Mouse (Mus musculus) liver, adult 2 months (tissue): ENCODE data around the gene Prkcz. TPM values are rescaled to one million over a fixed set of nuclear protein-coding genes. Genes with fewer than 3 reads are reported as not detected.
A peak's percentile ranks its signal among the peaks of the same experiment; 100 is the strongest.

Source experiments
- DNase-seq: peaks from one replicate; pipeline ENCODE4 v3.0.0-alpha.2; 2011; ENCODE audit warnings: low read depth, low spot score; ENCODE audit errors: extremely low read depth
- H3K27ac ChIP-seq: fragments of 200-500 bp; replicated peaks from 2 replicates; pipeline ENCODE4 v1.5.1; 2012; ENCODE audit warnings: low read depth, mild to moderate bottlenecking, control low read depth, inconsistent platforms, low read length; ENCODE audit not compliant: insufficient read depth
- H3K27me3 ChIP-seq: fragments of 200-500 bp; 2 replicates; pipeline ENCODE4 v1.6.1; 2012; ENCODE audit warnings: mild to moderate bottlenecking, moderate library complexity, low read length, inconsistent platforms; ENCODE audit not compliant: control insufficient read depth, insufficient read depth
- H3K36me3 ChIP-seq: fragments of 200-500 bp; 2 replicates; pipeline ENCODE4 v1.6.1; 2012; ENCODE audit warnings: low read length, inconsistent platforms; ENCODE audit not compliant: control insufficient read depth, insufficient read depth
- H3K4me1 ChIP-seq: fragments of 200-500 bp; 2 replicates; pipeline ENCODE4 v1.6.1; 2011; ENCODE audit warnings: low read length; ENCODE audit not compliant: control insufficient read depth, insufficient read depth
- H3K4me3 ChIP-seq: fragments of 200-500 bp; 2 replicates; pipeline ENCODE4 v1.5.1; 2011; ENCODE audit warnings: low read depth, mild to moderate bottlenecking, control low read depth, low read length, moderate library complexity; ENCODE audit not compliant: insufficient read depth
- H3K79me2 ChIP-seq: fragments of 200-500 bp; 2 replicates; pipeline ENCODE4 v1.6.1; 2012; ENCODE audit warnings: inconsistent platforms, mild to moderate bottlenecking, low read length, moderate library complexity; ENCODE audit not compliant: control insufficient read depth, insufficient read depth
- H3K9ac ChIP-seq: fragments of 200-500 bp; 2 replicates; pipeline ENCODE4 v1.6.1; 2012; ENCODE audit warnings: low read depth, mild to moderate bottlenecking, control low read depth, inconsistent platforms, low read length
- CTCF ChIP-seq: fragments of 200-500 bp; IDR thresholded peaks from 2 replicates; pipeline ENCODE4 v1.5.1; 2011; ENCODE audit warnings: low read depth, low read length, control low read depth
- POLR2A ChIP-seq: fragments of 200-500 bp; IDR thresholded peaks from 2 replicates; pipeline ENCODE4 v1.6.1; 2011; ENCODE audit warnings: low read length, control low read depth; ENCODE audit not compliant: insufficient read depth; ENCODE audit errors: extremely low read depth
- WGBS: fragments of 180-500 bp; shearing (Covaris S2); methylation state at CpG from one replicate; pipeline ENCODE4 v1.1.7; 2018; 5-methylcytosine and 5-hydroxymethylcytosine counted together
- polyA plus RNA-seq: library from polyadenylated mRNA; depleted of rRNA; stranded (reverse); fragments of >200 nt; gene quantifications from 2 replicates; pipeline ENCODE4 v1.2.3, GENCODE M21; 2012
- total RNA-seq: library from RNA; depleted of rRNA; stranded (reverse); fragments of >200 nt; gene quantifications from 2 replicates; pipeline ENCODE4 v1.2.3, GENCODE M21; 2014

Gene Prkcz
- total and polyA plus RNA-seq, 2 experiments: 11.4 to 18.3 TPM

DNA sequence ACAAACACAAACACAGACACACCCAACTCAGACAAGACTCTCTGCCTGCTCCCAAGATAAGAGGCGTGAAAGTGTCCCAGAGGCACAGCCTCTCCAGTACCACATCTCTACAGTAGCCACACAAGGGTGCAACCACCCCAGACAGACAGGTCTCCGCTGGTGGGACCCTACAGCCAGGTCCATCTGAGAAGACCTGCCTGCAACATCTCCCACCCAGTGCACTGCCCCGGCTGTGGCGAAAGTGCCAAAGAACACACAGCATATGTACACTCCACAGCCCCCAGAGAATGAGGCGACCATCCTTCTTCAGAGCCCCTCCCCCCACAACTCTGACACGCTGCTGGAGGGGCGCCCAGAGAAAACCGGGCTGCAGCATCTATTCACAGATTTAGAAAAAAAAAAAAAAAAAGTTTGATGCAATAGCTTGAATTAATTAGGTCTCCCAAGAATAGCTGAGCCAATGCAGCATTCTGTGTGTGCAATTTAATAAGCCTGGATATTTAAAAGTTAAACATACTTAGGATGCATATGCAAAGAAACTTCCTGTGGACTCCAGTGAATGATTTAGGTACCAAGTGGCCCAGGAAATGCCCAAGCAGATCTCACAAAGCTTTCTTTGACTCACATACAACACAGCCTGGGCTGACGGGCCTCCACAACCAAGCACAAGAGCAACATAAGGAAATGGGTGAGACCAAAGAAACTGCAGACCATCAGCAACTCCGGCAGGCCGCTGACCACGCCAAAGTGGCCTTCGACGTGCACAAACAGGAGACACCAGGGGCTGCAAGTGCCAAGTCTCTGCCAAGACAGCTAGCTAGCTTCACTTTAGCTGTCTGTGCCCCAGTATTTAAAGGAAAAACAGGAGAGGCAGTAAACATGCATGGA, 140.7 kb downstream of the Prkcz start:
- Histone ChIP-seq H3K4me1 (peaks cover 54% of the 10 kb centered on the region), H3K27ac (peak overlapping the region; percentile 2), H3K27me3 (no peaks in the 10 kb centered on the region)

DNA sequence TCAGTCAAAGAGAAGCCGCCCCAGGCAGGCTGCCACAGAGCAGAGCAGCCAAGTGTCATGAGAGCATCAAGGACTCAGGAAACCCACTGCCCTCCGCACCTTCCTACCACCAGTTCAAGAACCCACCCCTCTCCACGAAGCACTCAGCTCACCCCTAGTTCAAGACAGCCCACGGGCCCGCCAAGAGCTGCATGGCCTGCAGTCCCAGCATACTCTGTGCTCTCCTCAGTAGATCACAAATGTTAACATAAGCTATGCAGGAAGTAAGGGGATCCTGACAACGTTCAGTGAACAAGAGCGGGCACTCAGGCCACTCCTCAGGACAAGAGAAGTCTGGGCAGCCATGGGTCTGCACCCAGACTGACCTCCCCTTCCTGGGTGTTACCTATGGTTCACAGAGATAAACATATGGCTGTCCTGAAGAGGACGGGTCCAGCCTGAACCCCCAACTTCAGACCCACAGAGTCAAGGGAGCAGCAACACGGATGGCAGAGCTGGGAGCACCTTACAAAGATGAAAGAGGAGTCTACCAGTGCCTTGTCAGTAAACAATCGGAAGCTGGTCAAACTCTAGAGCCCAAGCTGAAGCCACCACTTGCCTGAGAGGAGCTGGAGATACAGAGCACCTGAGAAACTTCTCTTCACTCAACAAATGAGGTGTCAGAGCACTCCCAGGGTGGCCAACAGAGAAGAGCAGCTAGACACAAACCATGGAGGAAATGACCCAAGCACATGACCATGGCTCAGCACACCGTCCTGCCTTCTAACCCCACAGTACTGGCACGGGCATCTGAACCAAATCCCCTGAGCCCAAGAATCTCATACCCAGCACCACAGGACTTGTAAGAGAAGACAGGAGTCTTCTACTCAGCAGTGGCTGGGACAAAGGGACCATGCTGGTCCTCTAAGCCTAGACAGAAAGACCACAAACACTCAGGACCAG, 141.6 kb downstream of the Prkcz start:
- no peaks in the 10 kb centered on the region for H3K36me3 ChIP-seq
- no peak overlapping the region for H3K4me3 ChIP-seq
- peaks cover 48% of the 10 kb centered on the region for H3K79me2 ChIP-seq
- 37% methylated on average over 12 of the region's 12 CpGs for WGBS
- DNase-seq: no peak
- no peaks in the 10 kb centered on the region for H3K27me3 ChIP-seq
- no peak overlapping the region for H3K27ac ChIP-seq
- no peak for TF ChIP-seq POLR2A
- TF ChIP-seq CTCF: no peak
- H3K4me1 ChIP-seq: peaks cover 63% of the 10 kb centered on the region
- peak overlapping the region; percentile 46 for H3K9ac ChIP-seq

More for the DNA sequence above, 140.7 kb downstream of the Prkcz start:
- TF ChIP-seq CTCF (no peak), POLR2A (no peak)
- no peak for DNase-seq
- Histone ChIP-seq H3K36me3 (no peaks in the 10 kb centered on the region), H3K4me3 (peak overlapping the region; percentile 75), H3K79me2 (peaks cover 39% of the 10 kb centered on the region), H3K9ac (peak overlapping the region; percentile 75)
- WGBS: 10% methylated on average over 14 of the region's 14 CpGs

DNA sequence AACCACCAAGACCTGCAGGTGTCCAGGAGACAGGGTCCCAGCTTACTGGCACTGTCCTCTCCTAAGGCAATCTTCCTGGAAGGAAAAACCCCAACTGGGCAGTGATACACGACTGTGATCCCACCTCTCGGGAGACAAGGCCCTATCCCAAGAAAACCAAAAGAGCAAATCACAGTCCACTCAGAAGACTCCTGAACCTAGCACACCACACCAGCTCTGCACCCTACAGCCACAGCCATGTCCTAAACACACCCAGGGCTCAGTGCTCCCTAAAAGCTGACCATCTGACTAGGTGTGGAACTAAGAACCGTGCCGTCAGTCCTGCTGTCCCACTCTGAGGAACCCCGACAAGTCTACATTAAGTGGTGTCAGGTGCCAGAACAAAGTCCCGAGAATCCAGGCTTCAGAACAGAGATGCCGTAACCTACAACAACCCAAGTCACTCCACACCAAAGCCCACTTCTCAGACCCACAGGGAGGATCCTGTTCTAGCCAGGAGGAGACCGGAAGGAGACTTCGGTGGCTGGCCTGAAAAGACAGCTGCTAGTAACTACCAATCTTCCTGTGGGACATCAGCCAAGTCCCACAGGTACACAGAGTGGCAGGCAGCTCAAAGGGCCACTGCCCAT, 142.9 kb downstream of the Prkcz start:
- H3K27me3 ChIP-seq: no peaks in the 10 kb centered on the region
- H3K4me1 ChIP-seq: peaks cover 69% of the 10 kb centered on the region
- H3K27ac ChIP-seq: peak overlapping the region; percentile 90; the same call in 1 of the 2 replicates
- no peak overlapping the region for H3K9ac ChIP-seq
- DNase-seq: no peak
- WGBS: 26% methylated on average over 9 of the region's 9 CpGs
- TF ChIP-seq CTCF (no peak), POLR2A (no peak)
- H3K79me2 ChIP-seq: peaks cover 61% of the 10 kb centered on the region
- no peaks in the 10 kb centered on the region for H3K36me3 ChIP-seq
- no peak overlapping the region for H3K4me3 ChIP-seq

DNA sequence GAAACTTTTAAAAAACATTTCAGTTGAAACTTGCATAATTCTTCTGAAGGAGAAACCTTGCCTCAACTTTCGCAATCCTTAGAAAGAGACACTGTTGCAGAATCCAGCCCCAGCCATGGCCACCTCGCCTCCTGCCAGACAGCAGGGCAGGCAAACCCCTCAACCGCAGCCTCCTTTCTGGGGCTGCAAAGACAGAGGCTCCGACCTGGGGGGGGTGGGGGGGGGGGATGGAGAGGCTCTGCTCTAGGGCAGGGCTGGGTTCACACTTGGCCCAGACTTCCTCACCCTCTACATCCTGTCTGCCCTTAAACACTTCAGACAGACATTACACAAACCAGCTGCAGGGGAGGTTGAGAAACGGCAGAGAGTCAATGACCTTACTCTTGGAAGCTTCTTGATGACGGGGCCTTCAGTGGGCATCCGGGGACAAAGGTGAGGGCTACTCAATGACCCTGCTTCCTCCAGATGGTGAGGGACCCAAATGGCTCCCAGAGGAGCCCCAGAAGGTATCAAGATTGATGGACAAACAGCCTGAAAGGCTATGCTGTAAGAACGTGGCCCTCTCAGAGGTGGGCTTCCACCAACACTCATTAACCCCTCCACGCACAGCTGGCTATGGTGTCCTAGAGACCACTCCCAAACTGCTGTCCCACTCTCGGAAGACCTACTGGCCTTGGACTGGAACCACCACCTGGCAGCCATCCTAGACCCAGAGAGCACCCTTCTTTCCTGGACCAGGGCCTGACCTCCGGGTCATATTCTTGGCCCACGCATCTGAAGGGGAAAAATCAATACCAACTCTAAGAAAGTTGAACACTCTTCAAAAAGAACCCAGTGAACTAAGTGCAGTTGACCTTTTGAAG, 143.7 kb downstream of the Prkcz start:
- DNase-seq: peak; percentile 87
- H3K27me3 ChIP-seq: no peaks in the 10 kb centered on the region
- peak overlapping the region; percentile 90 for H3K27ac ChIP-seq
- H3K4me3 ChIP-seq: no peak overlapping the region
- no peaks in the 10 kb centered on the region for H3K36me3 ChIP-seq
- no peak for TF ChIP-seq POLR2A
- TF ChIP-seq CTCF: no peak
- peaks cover 67% of the 10 kb centered on the region for H3K79me2 ChIP-seq
- no peak overlapping the region for H3K9ac ChIP-seq
- H3K4me1 ChIP-seq: peaks cover 71% of the 10 kb centered on the region
- WGBS: 5% methylated on average over 12 of the region's 12 CpGs
